Mouse (Mus musculus) ES-E14 (cell line): ENCODE results near the gene Dlx4. TPM values are rescaled to one million over a fixed set of nuclear protein-coding genes. Genes with fewer than 3 reads are reported as not detected.

Experiments
- DNase-seq: peaks from one replicate; pipeline ENCODE4 v3.0.0-alpha.2; 2013; ENCODE audit warnings: low read depth, low spot score
- H3K27ac ChIP-seq: 2 replicates; pipeline ENCODE4 v1.5.1; 2012; ENCODE audit warnings: low read depth, mild to moderate bottlenecking, low read length, moderate library complexity, mixed read lengths; ENCODE audit not compliant: poor library complexity, insufficient read depth, severe bottlenecking
- H3K36me3 ChIP-seq: 2 replicates; pipeline ENCODE4 v1.6.1; 2012; ENCODE audit warnings: mild to moderate bottlenecking, low read length, moderate library complexity, mixed read lengths; ENCODE audit not compliant: control insufficient read depth, poor library complexity, insufficient read depth, severe bottlenecking
- H3K4me1 ChIP-seq, 2 experiments: fragments of 150-350 bp in 1 of 2; sonication (generic) in 1 of 2; 2 replicates each; pipeline ENCODE4 v1.6.1; 2012; ENCODE audit warnings: low read length in 2 of 2, mild to moderate bottlenecking in 1 of 2, mixed read lengths in 1 of 2; ENCODE audit not compliant: control insufficient read depth in 2 of 2, insufficient read depth in 2 of 2, poor library complexity in 1 of 2
- H3K4me3 ChIP-seq, 2 experiments: fragments of 150-350 bp in 1 of 2; sonication (generic) in 1 of 2; 2 replicates each; pipeline ENCODE4 v1.5.1; 2012; ENCODE audit warnings: low read length in 2 of 2, low read depth in 1 of 2, mild to moderate bottlenecking in 1 of 2, mixed read lengths in 1 of 2; ENCODE audit not compliant: insufficient read depth in 1 of 2, poor library complexity in 1 of 2, severe bottlenecking in 1 of 2
- H3K9ac ChIP-seq: 2 replicates; pipeline ENCODE4 v1.6.1; 2012; ENCODE audit warnings: low read depth, mild to moderate bottlenecking, low read length, mixed read lengths; ENCODE audit not compliant: poor library complexity, insufficient read depth, severe bottlenecking
- H3K9me3 ChIP-seq: fragments of 150-350 bp; sonication (generic); 2 replicates; pipeline ENCODE4 v1.6.1; 2012; ENCODE audit warnings: low read depth, mild to moderate bottlenecking, low read length; ENCODE audit not compliant: control insufficient read depth, insufficient read depth
- CHD2 ChIP-seq: IDR thresholded peaks from 2 replicates; pipeline ENCODE4 v1.6.1; 2014; ENCODE audit warnings: mild to moderate bottlenecking, low read depth, low read length, inconsistent platforms
- HCFC1 ChIP-seq: IDR thresholded peaks from 2 replicates; pipeline ENCODE4 v1.6.1; 2012; ENCODE audit warnings: low read length, inconsistent platforms, borderline replicate concordance; ENCODE audit not compliant: insufficient read depth
- MAFK ChIP-seq: IDR thresholded peaks from 2 replicates; pipeline ENCODE4 v1.6.1; 2014; ENCODE audit warnings: mild to moderate bottlenecking, low read depth, low read length, inconsistent platforms; ENCODE audit not compliant: insufficient read depth
- ZC3H11A ChIP-seq: IDR thresholded peaks from 2 replicates; pipeline ENCODE4 v1.6.1; 2012; ENCODE audit warnings: low read depth, mild to moderate bottlenecking, inconsistent platforms, low read length, borderline replicate concordance
- ZNF384 ChIP-seq: IDR thresholded peaks from 2 replicates; pipeline ENCODE4 v1.6.1; 2012; ENCODE audit warnings: low read depth, low read length, inconsistent platforms
- in situ Hi-C, 2 experiments: fragments of 600-800 bp; cut with MboI; formaldehyde crosslinking; loops; one replicate each; pipeline ENCODE4 v1.15.1; 2025; ENCODE audit warnings: low sequenced_read_pairs in 2 of 2, inconsistent platforms in 1 of 2; ENCODE audit not compliant: unreplicated experiment in 2 of 2
- total RNA-seq: library from RNA; depleted of rRNA; stranded (reverse); fragments of 300-350 nt; gene quantifications from 2 replicates; pipeline ENCODE4 v1.2.3, GENCODE M21; 2012

The Dlx4 gene
- total RNA-seq, 1 experiment: 0.18 TPM

GRCm38 (mm10) chr11:95150269-95151049 is 4.4 kb upstream of the Dlx4 start:
- DNase-seq: no peak
- Histone ChIP-seq H3K4me3 (peak overlapping the region; percentile 15 to 20; a peak in 2 of 4 replicates), H3K9me3 (no peaks in the 10 kb centered on the region), H3K9ac (peak overlapping the region; percentile 17; the same call in 1 of the 2 replicates), H3K4me1 (peaks cover 0 to 8% of the 10 kb centered on the region in 2 experiments; a peak in 1 of 4 replicates), H3K27ac (no peak overlapping the region), H3K36me3 (no peaks in the 10 kb centered on the region)
- TF ChIP-seq ZNF384 (no peak), ZC3H11A (no peak), MAFK (no peak), HCFC1 (no peak), CHD2 (no peak)
- in situ Hi-C loops: no loop called here

DNA sequence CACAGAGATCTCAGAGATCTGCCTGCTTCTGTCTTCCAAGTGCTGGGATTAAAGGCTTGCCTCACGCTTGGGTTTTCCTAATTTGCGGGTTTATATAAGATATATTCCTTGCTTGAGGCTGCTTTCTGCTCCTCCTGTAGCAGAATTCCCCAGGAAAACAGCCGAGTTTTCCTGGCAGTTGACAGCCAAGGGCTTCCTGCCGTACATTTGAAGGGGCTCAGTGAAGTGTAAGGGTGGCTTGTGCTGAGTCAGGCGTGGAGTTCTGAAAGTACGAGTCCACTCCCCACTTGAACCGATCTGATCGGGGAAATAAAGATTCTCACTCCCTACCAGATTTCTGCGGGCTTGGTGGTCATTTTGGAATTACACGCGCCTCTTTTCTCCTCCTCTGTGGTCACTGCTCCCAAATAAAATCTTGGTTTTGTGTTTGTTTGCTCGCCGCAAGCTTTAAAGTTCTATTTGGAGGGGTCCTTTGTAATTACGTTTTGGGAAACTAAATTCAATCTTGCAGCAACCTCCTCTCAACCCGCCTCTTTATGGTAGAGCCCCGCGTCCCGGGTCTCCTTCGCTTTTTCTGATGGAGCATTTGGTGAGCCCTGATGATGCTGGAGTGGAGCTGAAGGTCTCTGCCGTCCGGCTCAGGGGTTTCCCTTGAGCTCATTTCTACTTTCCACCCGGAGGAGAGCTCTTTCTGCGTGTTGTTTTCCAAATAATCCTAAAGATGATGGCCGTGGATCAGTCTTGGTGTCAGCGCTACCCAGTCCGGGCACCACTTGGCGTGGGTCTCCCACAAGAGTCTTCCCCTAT is 3.6 kb upstream of the Dlx4 start:
- no peak overlapping the region for H3K27ac ChIP-seq
- in situ Hi-C loops: no loop called here
- no peak overlapping the region for H3K9ac ChIP-seq
- DNase-seq: no peak
- no peak overlapping the region for H3K4me3 ChIP-seq
- H3K9me3 ChIP-seq: no peaks in the 10 kb centered on the region
- TF ChIP-seq MAFK: no peak
- no peak for TF ChIP-seq ZNF384
- no peak for TF ChIP-seq ZC3H11A
- no peak for TF ChIP-seq HCFC1
- TF ChIP-seq CHD2: no peak
- peaks cover 0 to 8% of the 10 kb centered on the region in 2 experiments; a peak in 2 of 4 replicates for H3K4me1 ChIP-seq
- H3K36me3 ChIP-seq: no peaks in the 10 kb centered on the region

DNA sequence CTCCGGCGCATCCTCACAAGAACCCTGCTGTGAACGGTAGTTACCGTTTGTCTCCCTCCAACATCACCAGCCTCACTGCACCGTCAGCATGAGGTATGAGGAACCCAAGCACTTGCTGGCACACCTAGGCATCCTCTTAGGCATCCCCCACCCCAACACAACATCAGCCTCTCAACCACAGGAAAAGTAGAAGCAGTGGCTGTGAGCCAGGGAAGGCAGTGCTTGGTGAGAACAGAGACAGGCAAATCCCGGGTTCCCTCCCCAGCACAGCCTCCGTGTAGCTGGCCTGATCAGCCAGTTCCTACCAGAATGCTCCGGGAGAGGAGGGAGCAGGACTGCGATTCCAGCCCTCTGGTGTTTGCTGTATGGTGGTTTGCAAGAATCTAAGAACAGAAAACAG is 2.7 kb upstream of the Dlx4 start:
- no peak for DNase-seq
- TF ChIP-seq ZNF384 (no peak), MAFK (no peak), CHD2 (no peak), HCFC1 (no peak), ZC3H11A (no peak)
- no peaks in the 10 kb centered on the region for H3K9me3 ChIP-seq
- no peak overlapping the region for H3K9ac ChIP-seq
- no peak overlapping the region for H3K27ac ChIP-seq
- in situ Hi-C loops: no loop called here
- H3K36me3 ChIP-seq: no peaks in the 10 kb centered on the region
- H3K4me3 ChIP-seq: no peak overlapping the region
- peaks cover 0 to 8% of the 10 kb centered on the region in 2 experiments; a peak in 2 of 4 replicates for H3K4me1 ChIP-seq

DNA sequence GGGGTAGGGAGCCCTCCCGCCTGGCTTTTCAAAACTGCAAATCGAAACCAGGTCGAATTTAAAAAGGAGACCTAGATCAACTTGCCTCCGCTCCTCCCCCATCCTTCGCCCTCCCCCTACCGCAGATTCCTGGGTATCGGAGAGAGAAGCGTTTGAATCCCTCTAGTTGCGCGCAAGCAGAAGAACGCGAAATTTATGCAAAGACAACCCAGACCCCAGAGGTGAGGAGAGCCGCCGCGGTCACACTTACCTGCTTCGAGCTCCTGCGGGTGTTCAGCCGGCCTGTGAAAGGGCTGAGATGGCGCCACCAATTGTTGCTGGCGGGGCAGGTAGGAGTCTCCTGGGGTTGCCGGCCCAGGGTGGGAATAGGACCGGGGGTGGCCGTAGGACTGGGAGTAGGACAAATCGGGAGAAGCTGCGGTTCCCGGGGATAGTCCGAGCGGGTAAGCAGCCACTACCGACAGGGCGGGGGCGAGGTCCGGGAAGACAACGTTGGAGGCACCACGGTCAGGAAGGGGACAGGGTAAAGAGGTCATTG is 1.0 kb downstream of the Dlx4 start:
- peaks cover 0 to 9% of the 10 kb centered on the region in 2 experiments; a peak in 2 of 4 replicates for H3K4me1 ChIP-seq
- in situ Hi-C loops: no loop called here
- peak overlapping the region; percentile 55 to 57 for H3K4me3 ChIP-seq
- no peaks in the 10 kb centered on the region for H3K9me3 ChIP-seq
- no peak overlapping the region for H3K27ac ChIP-seq
- TF ChIP-seq CHD2: no peak
- TF ChIP-seq ZNF384: no peak
- TF ChIP-seq ZC3H11A: no peak
- TF ChIP-seq HCFC1: no peak
- no peak for TF ChIP-seq MAFK
- no peak for DNase-seq
- peak overlapping the region; percentile 36; the same call in 1 of the 2 replicates for H3K9ac ChIP-seq
- H3K36me3 ChIP-seq: no peaks in the 10 kb centered on the region
